9 mouse cellular contexts compared by ENCODE assay signal in genomic region chr1:91428614-91429013, GRCm38 (mm10). TPM values are rescaled to one million over a fixed set of nuclear protein-coding genes. Genes with fewer than 3 reads are reported as not detected.
A peak's percentile ranks its signal among the peaks of the same experiment; 100 is the strongest.
DNase-seq lines count a peak whose midpoint lies in the region; ATAC-seq lines count a peak whose summit lies in the region.
"Had no signal": no experiment of that assay in that cellular context is flagged by ENCODE, and none has a peak within 500 bp of the region (broad histone marks: within the 10 kb centered on the region; RNA-seq: fewer than 3 reads in every experiment).

No protein-coding gene starts in this region.

- H3K9me3 ChIP-seq in heart, embryonic 12.5 days (replicated peaks): no peaks in the 10 kb centered on the region
- no peaks in the 10 kb centered on the region for H3K9me3 ChIP-seq in forebrain, embryonic 16.5 days (ENCODE audit: control insufficient read depth, low read length)
- no peaks in the 10 kb centered on the region for H3K9me3 ChIP-seq in hindbrain, embryonic 15.5 days
- no peaks in the 10 kb centered on the region for H3K9me3 ChIP-seq in midbrain, embryonic 13.5 days

- H3K9ac ChIP-seq in heart, embryonic 12.5 days: no peak overlapping the region
- no peak overlapping the region for H3K9ac ChIP-seq in forebrain, embryonic 16.5 days (replicated peaks; ENCODE audit: low read depth, low read length)
- no peak overlapping the region for H3K9ac ChIP-seq in hindbrain, embryonic 15.5 days
- H3K9ac ChIP-seq in midbrain, embryonic 13.5 days (replicated peaks): no peak overlapping the region

- no peak overlapping the region for H3K4me2 ChIP-seq in heart, embryonic 12.5 days
- no peak overlapping the region for H3K4me2 ChIP-seq in forebrain, embryonic 16.5 days (ENCODE audit: low read length)
- no peak overlapping the region for H3K4me2 ChIP-seq in hindbrain, embryonic 15.5 days
- no peak overlapping the region for H3K4me2 ChIP-seq in midbrain, embryonic 13.5 days (replicated peaks)

- no peaks in the 10 kb centered on the region for H3K4me1 ChIP-seq in heart, embryonic 12.5 days (replicated peaks)
- H3K4me1 ChIP-seq in forebrain, embryonic 16.5 days (replicated peaks; ENCODE audit: control insufficient read depth, insufficient read depth, low read length): no peaks in the 10 kb centered on the region
- H3K4me1 ChIP-seq in hindbrain, embryonic 15.5 days (replicated peaks): no peaks in the 10 kb centered on the region
- no peaks in the 10 kb centered on the region for H3K4me1 ChIP-seq in midbrain, embryonic 13.5 days (replicated peaks)

- no peaks in the 10 kb centered on the region for H3K27me3 ChIP-seq in heart, embryonic 12.5 days (replicated peaks)
- H3K27me3 ChIP-seq in forebrain, embryonic 16.5 days (replicated peaks; ENCODE audit: control insufficient read depth, insufficient read depth, low read length): no peaks in the 10 kb centered on the region
- H3K27me3 ChIP-seq in hindbrain, embryonic 15.5 days: no peaks in the 10 kb centered on the region
- no peaks in the 10 kb centered on the region for H3K27me3 ChIP-seq in midbrain, embryonic 13.5 days

- no peak for ATAC-seq in heart, embryonic 12.5 days (ENCODE audit: insufficient number of reproducible peaks, low FRiP score)
- peak; percentile 72; the same call in 1 of the 2 replicates for ATAC-seq in forebrain, embryonic 16.5 days
- peak; percentile 65; the same call in 1 of the 2 replicates for ATAC-seq in hindbrain, embryonic 15.5 days (ENCODE audit: low FRiP score, low read depth)
- peak; percentile 80 for ATAC-seq in midbrain, embryonic 13.5 days

- H3K36me3 ChIP-seq in heart, embryonic 12.5 days: peaks cover 46% of the 10 kb centered on the region
- no peaks in the 10 kb centered on the region; the same call in 1 of the 2 replicates for H3K36me3 ChIP-seq in forebrain, embryonic 16.5 days (ENCODE audit: control insufficient read depth, insufficient read depth)
- H3K36me3 ChIP-seq in hindbrain, embryonic 15.5 days: peaks cover 16% of the 10 kb centered on the region; the same call in 1 of the 2 replicates
- H3K36me3 ChIP-seq in midbrain, embryonic 13.5 days: peaks cover 32% of the 10 kb centered on the region

- H3K27ac ChIP-seq in heart, embryonic 12.5 days (ENCODE audit: poor library complexity, severe bottlenecking): no peak overlapping the region
- no peak overlapping the region for H3K27ac ChIP-seq in forebrain, embryonic 16.5 days (ENCODE audit: low read length)
- H3K27ac ChIP-seq in hindbrain, embryonic 15.5 days (replicated peaks): no peak overlapping the region
- no peak overlapping the region for H3K27ac ChIP-seq in midbrain, embryonic 13.5 days

- peak; percentile 96 for DNase-seq in heart, adult 11 months
- DNase-seq in cerebellum, adult 11-12 months: peak; percentile 58
- peak; percentile 56 to 93 for DNase-seq in layer of hippocampus, postnatal 25 days (ENCODE audit: extremely low spot score in 1 of 2, low spot score in 1 of 2)
- peak; percentile 76 to 89 for DNase-seq in spleen, postnatal 4 days (ENCODE audit: low spot score in 2 of 2)

- WGBS in heart, embryonic 12.5 days: 34% methylated on average over 4 of the region's 4 CpGs
- WGBS in forebrain, embryonic 16.5 days: 42% methylated on average over 4 of the region's 4 CpGs
- WGBS in hindbrain, embryonic 15.5 days: 44% methylated on average over 4 of the region's 4 CpGs
- WGBS in midbrain, embryonic 13.5 days: 36% methylated on average over 4 of the region's 4 CpGs

- H3K4me3 ChIP-seq in heart, embryonic 12.5 days: no peak overlapping the region
- H3K4me3 ChIP-seq in forebrain, embryonic 16.5 days (replicated peaks; ENCODE audit: low read length): no peak overlapping the region
- H3K4me3 ChIP-seq in hindbrain, embryonic 15.5 days: no peak overlapping the region
- no peak overlapping the region for H3K4me3 ChIP-seq in midbrain, embryonic 13.5 days (replicated peaks)
- H3K4me3 ChIP-seq: myocyte had no signal

RNA-seq across cellular contexts. Expression of gene Hes6, which starts 14.8 kb away (rescaled TPM):
- polyA plus RNA-seq in heart, embryonic 12.5 days (2016; fragmentation: Nextera tagmentation; extraction: Ambion mirVana): 63.6 and 65.4 TPM in 2 replicates
- polyA plus RNA-seq in forebrain, embryonic 16.5 days (2015; fragmentation: Nextera tagmentation; extraction: Ambion mirVana): 208 and 217 TPM in 2 replicates
- 172 and 212 TPM in 2 replicates for polyA plus RNA-seq in hindbrain, embryonic 15.5 days (2015; fragmentation: Nextera tagmentation; extraction: Ambion mirVana)
- 10 to 100 TPM; 15.6 to 15.7 TPM for total RNA-seq in layer of hippocampus, postnatal 25 days (2021)
- polyA plus RNA-seq in midbrain, embryonic 13.5 days (2015; fragmentation: Nextera tagmentation; extraction: Ambion mirVana): 316 and 357 TPM in 2 replicates

RNA-seq across cellular contexts. Expression of gene Ilkap, which starts 30.0 kb away (rescaled TPM):
- 104 and 106 TPM in 2 replicates for polyA plus RNA-seq in heart, embryonic 12.5 days (2016; fragmentation: Nextera tagmentation; extraction: Ambion mirVana)
- 158 and 163 TPM in 2 replicates for polyA plus RNA-seq in forebrain, embryonic 16.5 days (2015; fragmentation: Nextera tagmentation; extraction: Ambion mirVana)
- 145 and 147 TPM in 2 replicates for polyA plus RNA-seq in hindbrain, embryonic 15.5 days (2015; fragmentation: Nextera tagmentation; extraction: Ambion mirVana)
- 10 to 100 TPM; 55.2 to 63.6 TPM for total RNA-seq in layer of hippocampus, postnatal 25 days (2021)
- polyA plus RNA-seq in midbrain, embryonic 13.5 days (2015; fragmentation: Nextera tagmentation; extraction: Ambion mirVana): 148 and 155 TPM in 2 replicates

RNA-seq across cellular contexts. Expression of gene Per2, which starts 30.5 kb away (rescaled TPM):
- polyA plus RNA-seq in heart, embryonic 12.5 days (2016; fragmentation: Nextera tagmentation; extraction: Ambion mirVana): 3.6 and 4.0 TPM in 2 replicates
- 5.6 and 6.3 TPM in 2 replicates for polyA plus RNA-seq in forebrain, embryonic 16.5 days (2015; fragmentation: Nextera tagmentation; extraction: Ambion mirVana)
- polyA plus RNA-seq in hindbrain, embryonic 15.5 days (2015; fragmentation: Nextera tagmentation; extraction: Ambion mirVana): 6.0 and 6.1 TPM in 2 replicates
- total RNA-seq in layer of hippocampus, postnatal 25 days (2021): 10 to 100 TPM; 21.5 to 23.8 TPM
- polyA plus RNA-seq in midbrain, embryonic 13.5 days (2015; fragmentation: Nextera tagmentation; extraction: Ambion mirVana): 4.4 and 4.7 TPM in 2 replicates
